Mouse (Mus musculus): ENCODE results near the gene Rps8. TPM values are rescaled to one million over a fixed set of nuclear protein-coding genes. Genes with fewer than 3 reads are reported as not detected.

Gene Rps8
- polyA plus RNA-seq, 1 experiment: 3,907 TPM

GRCm38 (mm10) chr4:117149291-117150211 is 6.5 kb downstream of the Rps8 start:
- Histone ChIP-seq H3K27me3 (ENCODE audit: control insufficient read depth, insufficient read depth, insufficient read length) (no peaks in the 10 kb centered on the region), H3K79me2 (ENCODE audit: control insufficient read depth, insufficient read depth) (peaks cover 23% of the 10 kb centered on the region), H3ac (ENCODE audit: control insufficient read depth, insufficient read length) (no peak overlapping the region), H3K4me2 (ENCODE audit: low read depth) (no peak overlapping the region), H3K36me3 (ENCODE audit: control insufficient read depth, insufficient read depth) (peaks cover 40% of the 10 kb centered on the region), H3K4me3 (no peak overlapping the region)
- TF ChIP-seq POLR2AphosphoS2 (IDR thresholded peaks at IDR 0.05; ENCODE audit: insufficient read length, low read depth) (peak; percentile 88), POLR2A (IDR thresholded peaks at IDR 0.05; ENCODE audit: insufficient read length, low read depth) (peak; percentile 33), MYOD1 (IDR thresholded peaks at IDR 0.05; ENCODE audit: control insufficient read depth in 1 of 3, insufficient read length in 2 of 3, low read depth in 2 of 3) (no peak), USF1 (IDR thresholded peaks at IDR 0.05; ENCODE audit: low read depth) (no peak)

- Histone ChIP-seq H3K27me3 (ENCODE audit: control insufficient read depth, insufficient read depth, insufficient read length) (no peaks in the 10 kb centered on the region), H3K79me2 (ENCODE audit: control insufficient read depth, insufficient read depth) (peaks cover 15% of the 10 kb centered on the region), H3K4me3 (no peak overlapping the region), H3K4me2 (ENCODE audit: low read depth) (no peak overlapping the region), H3ac (ENCODE audit: control insufficient read depth, insufficient read length) (no peak overlapping the region), H3K36me3 (ENCODE audit: control insufficient read depth, insufficient read depth) (peaks cover 34% of the 10 kb centered on the region)
- TF ChIP-seq POLR2AphosphoS2 (IDR thresholded peaks at IDR 0.05; ENCODE audit: insufficient read length, low read depth): peak; percentile 93
- TF ChIP-seq POLR2A (IDR thresholded peaks at IDR 0.05; ENCODE audit: insufficient read length, low read depth): peak; percentile 52
- no peak for TF ChIP-seq TCF3 (IDR thresholded peaks at IDR 0.05; ENCODE audit: insufficient read length, low read depth)
Observed at GRCm38 (mm10) chr4:117148815-117149214, 7.2 kb downstream of the Rps8 start.

- no peak overlapping the region for H3K4me3 ChIP-seq
- peaks cover 28% of the 10 kb centered on the region for H3K36me3 ChIP-seq (ENCODE audit: control insufficient read depth, insufficient read depth)
- H3K79me2 ChIP-seq (ENCODE audit: control insufficient read depth, insufficient read depth): peaks cover 9% of the 10 kb centered on the region
- no peak overlapping the region for H3K4me2 ChIP-seq (ENCODE audit: low read depth)
- H3K27me3 ChIP-seq (ENCODE audit: control insufficient read depth, insufficient read depth, insufficient read length): no peaks in the 10 kb centered on the region
- no peak overlapping the region for H3ac ChIP-seq (ENCODE audit: control insufficient read depth, insufficient read length)
- TF ChIP-seq MYOG (IDR thresholded peaks at IDR 0.05; ENCODE audit: control insufficient read depth in 1 of 3, insufficient read depth in 1 of 3, insufficient read length in 2 of 3, low read depth in 2 of 3): peak in 1 of 3 experiments; percentile 3
- peak; percentile 87 for TF ChIP-seq POLR2AphosphoS2 (IDR thresholded peaks at IDR 0.05; ENCODE audit: insufficient read length, low read depth)
- TF ChIP-seq E2F4 (IDR thresholded peaks at IDR 0.05; ENCODE audit: insufficient read depth): no peak
- no peak for TF ChIP-seq TCF12 (IDR thresholded peaks at IDR 0.05; ENCODE audit: insufficient read depth, poor library complexity, severe bottlenecking)
Observed at GRCm38 (mm10) chr4:117148047-117148713, 7.9 kb downstream of the Rps8 start.

- H3K36me3 ChIP-seq (ENCODE audit: control insufficient read depth, insufficient read depth): peaks cover 10% of the 10 kb centered on the region
- TF ChIP-seq E2F4 (IDR thresholded peaks at IDR 0.05; ENCODE audit: insufficient read depth) (no peak), MYOG (IDR thresholded peaks at IDR 0.05; ENCODE audit: control insufficient read depth in 1 of 3, insufficient read depth in 1 of 3, insufficient read length in 2 of 3, low read depth in 2 of 3) (no peak), SRF (IDR thresholded peaks at IDR 0.05; ENCODE audit: control insufficient read depth, insufficient read length, low read depth) (no peak), TCF12 (IDR thresholded peaks at IDR 0.05; ENCODE audit: insufficient read depth, poor library complexity, severe bottlenecking) (no peak), USF1 (IDR thresholded peaks at IDR 0.05; ENCODE audit: low read depth) (no peak), CEBPB (IDR thresholded peaks at IDR 0.05; ENCODE audit: insufficient read depth, poor library complexity, severe bottlenecking) (no peak), MYOD1 (IDR thresholded peaks at IDR 0.05; ENCODE audit: control insufficient read depth in 1 of 3, insufficient read length in 2 of 3, low read depth in 2 of 3) (no peak), TCF3 (IDR thresholded peaks at IDR 0.05; ENCODE audit: insufficient read length, low read depth) (no peak), POLR2A (IDR thresholded peaks at IDR 0.05; ENCODE audit: insufficient read length, low read depth) (no peak), MAX (IDR thresholded peaks at IDR 0.05; ENCODE audit: low read depth) (no peak), POLR2AphosphoS2 (IDR thresholded peaks at IDR 0.05; ENCODE audit: insufficient read length, low read depth) (no peak), REST (IDR thresholded peaks at IDR 0.05; ENCODE audit: insufficient read depth, insufficient read length) (no peak)
- H3K4me3 ChIP-seq: no peak overlapping the region
- H3K79me2 ChIP-seq (ENCODE audit: control insufficient read depth, insufficient read depth): no peaks in the 10 kb centered on the region
- H3ac ChIP-seq (ENCODE audit: control insufficient read depth, insufficient read length): no peak overlapping the region
- H3K27me3 ChIP-seq (ENCODE audit: control insufficient read depth, insufficient read depth, insufficient read length): no peaks in the 10 kb centered on the region
- H3K4me2 ChIP-seq (ENCODE audit: low read depth): no peak overlapping the region
Observed at GRCm38 (mm10) chr4:117146176-117146575, 9.9 kb downstream of the Rps8 start.

- H3ac ChIP-seq (ENCODE audit: control insufficient read depth, insufficient read length): no peak overlapping the region
- H3K4me2 ChIP-seq (ENCODE audit: low read depth): no peak overlapping the region
- H3K27me3 ChIP-seq (ENCODE audit: control insufficient read depth, insufficient read depth, insufficient read length): no peaks in the 10 kb centered on the region
- H3K4me3 ChIP-seq: no peak overlapping the region
- H3K36me3 ChIP-seq (ENCODE audit: control insufficient read depth, insufficient read depth): peaks cover under 1% of the 10 kb centered on the region
- TF ChIP-seq CEBPB (IDR thresholded peaks at IDR 0.05; ENCODE audit: insufficient read depth, poor library complexity, severe bottlenecking) (no peak), MAX (IDR thresholded peaks at IDR 0.05; ENCODE audit: low read depth) (no peak), POLR2AphosphoS2 (IDR thresholded peaks at IDR 0.05; ENCODE audit: insufficient read length, low read depth) (no peak), TCF12 (IDR thresholded peaks at IDR 0.05; ENCODE audit: insufficient read depth, poor library complexity, severe bottlenecking) (no peak), TCF3 (IDR thresholded peaks at IDR 0.05; ENCODE audit: insufficient read length, low read depth) (no peak), MYOD1 (IDR thresholded peaks at IDR 0.05; ENCODE audit: control insufficient read depth in 1 of 3, insufficient read length in 2 of 3, low read depth in 2 of 3) (no peak), POLR2A (IDR thresholded peaks at IDR 0.05; ENCODE audit: insufficient read length, low read depth) (no peak), E2F4 (IDR thresholded peaks at IDR 0.05; ENCODE audit: insufficient read depth) (no peak), MYOG (IDR thresholded peaks at IDR 0.05; ENCODE audit: control insufficient read depth in 1 of 3, insufficient read depth in 1 of 3, insufficient read length in 2 of 3, low read depth in 2 of 3) (no peak), REST (IDR thresholded peaks at IDR 0.05; ENCODE audit: insufficient read depth, insufficient read length) (no peak), USF1 (IDR thresholded peaks at IDR 0.05; ENCODE audit: low read depth) (no peak), SRF (IDR thresholded peaks at IDR 0.05; ENCODE audit: control insufficient read depth, insufficient read length, low read depth) (no peak)
- H3K79me2 ChIP-seq (ENCODE audit: control insufficient read depth, insufficient read depth): no peaks in the 10 kb centered on the region
Observed at GRCm38 (mm10) chr4:117145248-117145647, 10.8 kb downstream of the Rps8 start.
